Mouse (Mus musculus) limb, embryonic 11.5 days (tissue): ENCODE measurements at regions not wholly inside any gene's neighbourhood (a gene's known extent, or its start where the extent isn't known, plus 50 kb on each side); places are given as distances from the start of the nearest gene placed in this dataset.

Source experiments
- ATAC-seq: fragments of 200-750 bp; cut with Nextera tagmentation; 2 replicates; pipeline ENCODE4 v1.8.0; 2017; ENCODE audit warnings: low read depth; ENCODE audit not compliant: insufficient number of reproducible peaks, low FRiP score, low TSS enrichment
- DNase-seq: peaks from one replicate; pipeline ENCODE4 v3.0.0-alpha.2; 2015; ENCODE audit warnings: low spot score
- H3K27ac ChIP-seq: fragments of 300-500 bp; sonication (generic); replicated peaks from 2 replicates; pipeline ENCODE4 v1.5.1; 2014; ENCODE audit warnings: low read depth, mild to moderate bottlenecking, low read length
- H3K27me3 ChIP-seq: fragments of 300-500 bp; sonication (generic); 2 replicates; pipeline ENCODE4 v1.6.1; 2014; ENCODE audit warnings: mild to moderate bottlenecking, low read length, mixed read lengths; ENCODE audit not compliant: control insufficient read depth, insufficient read depth
- H3K36me3 ChIP-seq: fragments of 300-500 bp; sonication (generic); 2 replicates; pipeline ENCODE4 v1.6.1; 2014; ENCODE audit warnings: mild to moderate bottlenecking, low read length, moderate library complexity, mixed read lengths; ENCODE audit not compliant: control insufficient read depth, insufficient read depth
- H3K4me1 ChIP-seq: fragments of 300-500 bp; sonication (generic); 2 replicates; pipeline ENCODE4 v1.6.1; 2014; ENCODE audit warnings: low read length, mixed read lengths; ENCODE audit not compliant: control insufficient read depth, insufficient read depth
- H3K4me2 ChIP-seq: fragments of 300-500 bp; sonication (generic); 2 replicates; pipeline ENCODE4 v1.6.1; 2014; ENCODE audit warnings: low read depth, mild to moderate bottlenecking, moderate library complexity; ENCODE audit not compliant: severe bottlenecking
- H3K4me3 ChIP-seq: fragments of 300-500 bp; sonication (generic); 2 replicates; pipeline ENCODE4 v1.5.1; 2014; ENCODE audit warnings: low read depth, low read length
- H3K9ac ChIP-seq: fragments of 300-500 bp; sonication (generic); 2 replicates; pipeline ENCODE4 v1.6.1; 2014; ENCODE audit warnings: mild to moderate bottlenecking, low read length
- H3K9me3 ChIP-seq: fragments of 300-500 bp; sonication (generic); 2 replicates; pipeline ENCODE4 v1.6.1; 2016; ENCODE audit warnings: low read length; ENCODE audit not compliant: control insufficient read depth
- WGBS: fragments of 180-500 bp; shearing (Covaris S2); extraction: QIAGEN DNeasy Blood & Tissue Kit; methylation state at CpG from one replicate; pipeline ENCODE4 v1.1.7; 2014; 5-methylcytosine and 5-hydroxymethylcytosine counted together

DNA sequence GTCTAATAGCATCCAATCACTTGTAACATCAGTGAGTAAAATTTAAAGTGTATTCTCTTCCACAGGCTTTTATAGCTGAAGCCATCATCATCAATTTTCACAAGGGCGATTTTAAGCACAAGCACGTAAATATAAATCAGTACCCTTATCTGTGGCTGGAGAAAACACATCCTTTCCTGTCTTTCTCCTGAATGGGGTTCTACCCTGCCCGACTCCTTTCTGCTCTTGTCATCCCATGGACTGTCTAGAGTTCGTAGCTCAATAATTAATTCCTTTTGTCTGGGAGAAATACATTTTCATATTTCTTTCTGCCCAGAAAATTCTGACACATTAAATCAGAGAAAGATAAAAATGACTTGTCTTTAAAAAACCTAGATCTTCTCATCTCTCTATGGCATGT is 482.7 kb upstream of the Gpc5 start:
- no peaks in the 10 kb centered on the region for H3K9me3 ChIP-seq
- 83% methylated on average over 4 of the region's 4 CpGs for WGBS
- H3K36me3 ChIP-seq = no peaks in the 10 kb centered on the region
- no peak for DNase-seq
- no peak for ATAC-seq
- H3K27me3 ChIP-seq = no peaks in the 10 kb centered on the region
- H3K27ac ChIP-seq = no peak overlapping the region
- no peak overlapping the region for H3K9ac ChIP-seq
- no peaks in the 10 kb centered on the region for H3K4me1 ChIP-seq
- no peak overlapping the region for H3K4me3 ChIP-seq
- no peak overlapping the region for H3K4me2 ChIP-seq

DNA sequence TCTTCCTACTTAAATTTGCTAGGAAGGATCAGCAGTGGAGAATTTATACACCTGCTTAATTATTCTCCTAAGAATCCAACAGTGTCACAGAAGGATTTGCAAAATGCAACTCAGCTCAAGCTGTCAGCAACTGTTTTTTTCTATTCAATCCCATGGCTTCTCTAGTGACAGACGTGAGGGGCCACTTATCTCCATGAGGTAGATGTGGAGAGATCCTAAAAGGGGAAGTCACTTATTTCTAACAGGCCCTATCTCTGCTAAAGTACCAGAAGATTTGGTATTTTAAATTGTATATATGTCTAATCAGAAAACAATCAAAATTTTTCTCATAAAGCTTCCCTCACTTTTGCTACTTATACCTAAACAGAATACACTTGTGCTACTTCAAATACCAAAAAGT is 479.6 kb upstream of the Gpc5 start:
- Histone ChIP-seq H3K4me3 (no peak overlapping the region), H3K4me1 (no peaks in the 10 kb centered on the region), H3K9ac (no peak overlapping the region), H3K27ac (no peak overlapping the region), H3K27me3 (no peaks in the 10 kb centered on the region), H3K9me3 (no peaks in the 10 kb centered on the region), H3K36me3 (no peaks in the 10 kb centered on the region), H3K4me2 (no peak overlapping the region)
- WGBS = 75% methylated on average over 1 of the region's 1 CpGs
- DNase-seq (no peak), ATAC-seq (no peak)

DNA sequence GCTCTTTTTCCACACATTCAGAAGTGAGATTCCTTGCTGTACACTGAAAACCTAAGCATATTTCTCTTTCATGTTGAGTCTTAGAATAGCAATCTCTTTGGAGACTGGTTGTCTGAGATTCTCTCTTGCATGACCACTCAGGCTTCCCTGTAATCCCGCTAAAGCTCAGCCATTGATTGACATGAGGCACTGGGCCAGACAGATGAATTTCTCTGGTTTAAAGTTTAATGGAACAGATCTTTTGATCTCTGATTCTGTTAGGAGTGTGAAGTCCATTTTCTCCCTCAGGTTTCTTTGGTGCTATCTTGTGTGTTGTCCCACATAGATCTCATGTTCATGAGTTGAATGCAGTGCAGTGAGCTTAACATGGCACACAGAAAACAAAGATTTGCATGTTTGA is 435.4 kb upstream of the Gpc5 start:
- ATAC-seq (no peak), DNase-seq (no peak)
- no peak overlapping the region for H3K9ac ChIP-seq
- no peaks in the 10 kb centered on the region for H3K9me3 ChIP-seq
- no peak overlapping the region for H3K27ac ChIP-seq
- H3K4me3 ChIP-seq = no peak overlapping the region
- no peaks in the 10 kb centered on the region for H3K27me3 ChIP-seq
- WGBS = 81% methylated on average over 1 of the region's 1 CpGs
- H3K4me1 ChIP-seq = no peaks in the 10 kb centered on the region
- no peak overlapping the region for H3K4me2 ChIP-seq
- H3K36me3 ChIP-seq = no peaks in the 10 kb centered on the region

DNA sequence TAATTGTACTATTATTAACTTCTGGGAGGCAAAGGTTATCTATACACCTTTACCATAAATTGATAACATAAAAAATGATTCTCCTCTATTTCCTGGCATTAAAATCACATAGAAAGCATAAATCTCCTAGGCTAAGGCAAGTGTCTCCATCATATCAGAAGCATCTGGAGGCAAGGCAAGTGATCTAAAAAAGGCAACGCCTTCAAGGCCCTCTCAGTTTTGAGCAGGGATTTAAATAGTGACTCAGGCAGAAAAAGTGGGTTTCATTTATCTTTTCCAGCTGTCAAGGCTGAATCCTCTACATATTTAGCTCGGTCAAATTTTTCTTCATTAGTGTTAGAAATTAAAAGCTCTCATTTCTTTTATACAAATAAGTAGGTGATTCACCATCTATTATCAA is 430.0 kb upstream of the Gpc5 start:
- H3K9me3 ChIP-seq = no peaks in the 10 kb centered on the region
- 65% methylated on average over 2 of the region's 2 CpGs for WGBS
- DNase-seq (no peak), ATAC-seq (no peak)
- H3K9ac ChIP-seq = no peak overlapping the region
- no peak overlapping the region for H3K27ac ChIP-seq
- H3K4me1 ChIP-seq = no peaks in the 10 kb centered on the region
- no peaks in the 10 kb centered on the region for H3K36me3 ChIP-seq
- H3K4me3 ChIP-seq = no peak overlapping the region
- H3K27me3 ChIP-seq = no peaks in the 10 kb centered on the region
- H3K4me2 ChIP-seq = no peak overlapping the region

DNA sequence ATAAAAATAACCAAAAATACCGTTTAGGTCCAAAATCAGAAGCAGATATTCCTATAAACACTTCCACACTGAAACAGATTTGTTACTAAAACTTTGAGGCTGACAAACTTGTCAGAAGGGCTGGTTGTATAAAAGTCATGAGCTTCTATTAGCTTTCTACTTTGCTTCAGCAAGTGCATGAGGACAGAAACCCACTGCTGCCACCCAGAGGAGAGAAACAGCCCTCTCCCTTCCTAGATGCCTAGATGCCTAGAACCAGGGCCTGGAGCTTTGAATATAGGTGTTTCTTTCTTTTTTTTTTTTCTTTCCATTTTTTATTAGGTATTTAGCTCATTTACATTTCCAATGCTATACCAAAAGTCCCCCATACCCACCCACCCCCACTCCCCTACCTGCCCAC is 406.9 kb upstream of the Gpc5 start:
- Histone ChIP-seq H3K9me3 (no peaks in the 10 kb centered on the region), H3K27me3 (no peaks in the 10 kb centered on the region), H3K4me2 (no peak overlapping the region), H3K9ac (no peak overlapping the region), H3K4me1 (no peaks in the 10 kb centered on the region), H3K4me3 (no peak overlapping the region), H3K27ac (no peak overlapping the region), H3K36me3 (no peaks in the 10 kb centered on the region)
- DNase-seq (no peak), ATAC-seq (no peak)
- 65% methylated on average over 1 of the region's 1 CpGs for WGBS

DNA sequence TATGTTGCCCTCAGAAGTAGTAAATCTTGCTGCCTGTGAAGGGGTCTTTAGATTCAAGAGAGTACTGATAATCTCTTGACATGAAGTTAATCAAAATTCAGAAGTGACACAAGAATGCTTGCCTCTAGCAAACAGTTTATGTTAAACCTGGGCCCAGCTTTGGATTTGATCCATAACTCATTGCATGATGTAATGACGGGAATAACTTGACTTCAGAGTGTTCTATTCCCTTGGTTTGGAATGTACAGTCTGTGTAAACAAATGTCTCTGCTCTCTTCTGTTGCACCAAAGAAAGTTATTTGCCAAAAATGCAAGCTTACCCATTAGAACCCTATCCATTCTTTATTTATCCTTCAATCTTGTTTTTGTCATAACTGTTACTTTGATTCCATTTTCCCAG is 397.1 kb upstream of the Gpc5 start:
- no peak overlapping the region for H3K4me2 ChIP-seq
- no peak for DNase-seq

DNA sequence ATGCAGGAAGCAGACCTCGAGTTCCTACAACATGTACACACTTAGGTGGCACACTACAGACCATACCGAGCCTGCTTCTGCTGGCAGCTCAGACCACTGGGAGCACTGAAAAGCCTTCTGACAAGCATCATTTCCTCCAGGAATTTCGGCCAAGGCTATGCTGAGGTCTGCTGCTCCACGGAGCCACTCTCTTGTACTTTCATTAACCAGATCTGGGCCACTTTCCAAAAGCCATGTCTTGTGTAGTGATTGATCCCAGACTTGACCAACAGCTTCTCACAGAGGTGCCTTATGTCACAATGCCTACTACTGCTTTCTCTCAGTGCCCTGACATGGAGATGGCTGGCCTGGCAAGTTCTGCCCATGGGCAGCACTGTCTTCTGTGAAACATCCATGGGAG is 394.5 kb upstream of the Gpc5 start:
- H3K4me3 ChIP-seq = no peak overlapping the region
- ATAC-seq = no peak
- H3K36me3 ChIP-seq = no peaks in the 10 kb centered on the region
- no peaks in the 10 kb centered on the region for H3K4me1 ChIP-seq
- no peak for DNase-seq
- H3K9ac ChIP-seq = no peak overlapping the region
- no peak overlapping the region for H3K4me2 ChIP-seq
- H3K27ac ChIP-seq = no peak overlapping the region
- H3K9me3 ChIP-seq = no peaks in the 10 kb centered on the region
- WGBS = 78% methylated on average over 4 of the region's 4 CpGs
- H3K27me3 ChIP-seq = no peaks in the 10 kb centered on the region

More for the DNA sequence above, 397.1 kb upstream of the Gpc5 start:
- H3K4me1 ChIP-seq = no peaks in the 10 kb centered on the region
- no peaks in the 10 kb centered on the region for H3K36me3 ChIP-seq
- H3K4me3 ChIP-seq = no peak overlapping the region
- no peaks in the 10 kb centered on the region for H3K9me3 ChIP-seq
- no peak overlapping the region for H3K27ac ChIP-seq
- no peak overlapping the region for H3K9ac ChIP-seq
- no peaks in the 10 kb centered on the region for H3K27me3 ChIP-seq
- 71% methylated on average over 1 of the region's 1 CpGs for WGBS
- ATAC-seq = no peak

DNA sequence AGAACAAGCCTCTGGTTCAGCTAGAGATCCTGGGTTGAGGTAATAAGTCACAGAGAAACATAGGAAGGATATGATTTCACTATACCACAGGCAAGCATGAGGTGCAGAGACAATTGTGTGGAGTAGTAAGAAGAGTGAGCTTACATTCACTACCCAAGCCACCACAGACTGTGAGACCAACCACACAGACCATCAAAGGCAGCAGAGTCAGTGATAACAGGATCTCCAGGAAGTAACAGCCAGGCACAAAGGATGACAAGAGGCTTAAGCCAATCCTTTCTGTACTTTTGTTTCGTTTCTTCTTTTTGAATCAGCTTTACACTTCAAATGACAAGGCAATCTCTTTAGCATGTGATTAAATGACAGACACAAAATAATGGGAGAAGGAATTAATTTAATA is 368.9 kb upstream of the Gpc5 start:
- WGBS = 54% methylated on average over 1 of the region's 1 CpGs
- no peaks in the 10 kb centered on the region for H3K36me3 ChIP-seq
- no peaks in the 10 kb centered on the region for H3K27me3 ChIP-seq
- no peaks in the 10 kb centered on the region for H3K4me1 ChIP-seq
- DNase-seq (no peak), ATAC-seq (no peak)
- H3K27ac ChIP-seq = no peak overlapping the region
- H3K9ac ChIP-seq = no peak overlapping the region
- no peaks in the 10 kb centered on the region for H3K9me3 ChIP-seq
- H3K4me3 ChIP-seq = no peak overlapping the region
- H3K4me2 ChIP-seq = no peak overlapping the region

DNA sequence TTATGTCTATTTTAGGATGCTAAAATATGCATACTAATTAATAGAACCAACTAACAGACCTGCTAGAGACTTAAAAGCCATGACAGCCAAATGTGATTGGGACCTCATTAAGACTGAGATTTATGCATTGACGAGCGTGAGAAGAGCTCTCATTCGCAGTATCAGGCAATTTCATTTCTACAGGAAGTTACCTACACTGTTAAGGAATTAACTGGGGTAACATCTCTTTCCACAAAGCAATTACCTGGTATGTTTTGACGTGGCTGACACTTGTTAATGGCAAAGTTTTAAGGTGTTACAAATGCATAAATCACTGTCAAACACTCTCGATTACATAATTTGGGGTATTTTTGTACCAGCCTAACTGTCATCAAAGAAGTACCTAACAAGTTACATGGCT is 324.7 kb upstream of the Gpc5 start:
- ATAC-seq (no peak), DNase-seq (no peak)
- Histone ChIP-seq H3K4me3 (no peak overlapping the region), H3K4me2 (no peak overlapping the region), H3K27me3 (no peaks in the 10 kb centered on the region), H3K9me3 (no peaks in the 10 kb centered on the region), H3K4me1 (no peaks in the 10 kb centered on the region), H3K36me3 (no peaks in the 10 kb centered on the region), H3K27ac (no peak overlapping the region), H3K9ac (no peak overlapping the region)
- 79% methylated on average over 5 of the region's 5 CpGs for WGBS
